Mouse (Mus musculus): ENCODE measurements around the gene Rhbdd1.

DNA sequence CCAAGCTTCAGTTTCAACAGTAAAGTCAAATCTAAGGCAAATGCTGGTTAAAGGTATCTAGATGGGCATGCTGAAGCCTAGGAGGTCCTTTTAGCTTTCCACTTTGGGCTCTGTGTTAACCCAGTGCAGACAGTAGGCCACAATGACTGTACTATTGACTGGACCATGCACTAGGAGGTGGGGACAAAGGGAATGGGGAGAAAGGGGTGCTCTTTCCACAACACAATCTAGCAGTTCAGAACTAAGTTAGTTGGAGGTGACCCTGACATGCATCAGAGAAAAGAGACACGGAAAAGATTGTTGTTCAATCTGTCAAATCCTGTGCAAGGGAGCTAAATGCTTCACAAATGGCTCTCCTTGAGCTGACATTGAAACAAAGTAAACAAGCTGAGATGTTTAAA, 32.4 kb upstream of the Rhbdd1 start:
- no peak for TF ChIP-seq CTCF (IDR thresholded peaks at IDR 0.05; ENCODE audit: control insufficient read depth, insufficient read depth, insufficient read length)
- TF ChIP-seq MYOG (IDR thresholded peaks at IDR 0.05; ENCODE audit: control insufficient read depth, extremely low read depth, insufficient read length), result no peak
- no peak for TF ChIP-seq USF1 (IDR thresholded peaks at IDR 0.05; ENCODE audit: low read depth)
- no peak for TF ChIP-seq CEBPB (IDR thresholded peaks at IDR 0.05; ENCODE audit: low read depth)
- no peak for TF ChIP-seq MYOD1 (IDR thresholded peaks at IDR 0.05; ENCODE audit: control insufficient read depth, insufficient read length, low read depth)
- TF ChIP-seq MAX (IDR thresholded peaks at IDR 0.05), result no peak
- no peak for TF ChIP-seq FOSL1 (IDR thresholded peaks at IDR 0.05; ENCODE audit: insufficient read depth, low read length, poor library complexity, severe bottlenecking)

All from C2C12 (cell line).